Mouse (Mus musculus): ENCODE results near the gene Rbm34. TPM values are rescaled to one million over a fixed set of nuclear protein-coding genes. Genes with fewer than 3 reads are reported as not detected.
A peak's percentile ranks its signal among the peaks of the same experiment; 100 is the strongest.

Rbm34 gene
- polyA plus RNA-seq, 1 experiment, result 10.8 TPM

GRCm38 (mm10) chr8:126935932-126936331 is 34.9 kb downstream of the Rbm34 start:
- DNase-seq, result no peak
- TF ChIP-seq POLR2A (IDR thresholded peaks at IDR 0.05; ENCODE audit: borderline replicate concordance, insufficient read depth, low read length) (no peak), CTCF (IDR thresholded peaks at IDR 0.05; ENCODE audit: borderline replicate concordance, insufficient read depth, low read depth, low read length) (peak; percentile 45; the same call in 1 of the 2 replicates)
- H3K4me1 ChIP-seq (ENCODE audit: control insufficient read depth, insufficient read depth, low read length), result no peaks in the 10 kb centered on the region
- no peak overlapping the region for H3K27ac ChIP-seq (ENCODE audit: insufficient read depth, low read length)
- H3K4me3 ChIP-seq (replicated peaks; ENCODE audit: insufficient read depth, low read depth, low read length), result no peak overlapping the region
- no peaks in the 10 kb centered on the region for H3K27me3 ChIP-seq (ENCODE audit: control insufficient read depth, insufficient read depth, low read length)

GRCm38 (mm10) chr8:126935387-126935786 is 35.5 kb downstream of the Rbm34 start:
- H3K27ac ChIP-seq (ENCODE audit: insufficient read depth, low read length), result no peak overlapping the region
- no peaks in the 10 kb centered on the region for H3K27me3 ChIP-seq (ENCODE audit: control insufficient read depth, insufficient read depth, low read length)
- no peak for DNase-seq
- no peaks in the 10 kb centered on the region for H3K4me1 ChIP-seq (ENCODE audit: control insufficient read depth, insufficient read depth, low read length)
- H3K4me3 ChIP-seq (replicated peaks; ENCODE audit: insufficient read depth, low read depth, low read length), result no peak overlapping the region
- WGBS, result 99% methylated on average over 2 of the region's 2 CpGs
- TF ChIP-seq CTCF (IDR thresholded peaks at IDR 0.05; ENCODE audit: borderline replicate concordance, insufficient read depth, low read depth, low read length), result no peak
- TF ChIP-seq POLR2A (IDR thresholded peaks at IDR 0.05; ENCODE audit: borderline replicate concordance, insufficient read depth, low read length), result no peak

- WGBS, result 69% methylated on average over 1 of the region's 1 CpGs
Observed at GRCm38 (mm10) chr8:126932656-126933055, 38.2 kb downstream of the Rbm34 start.

GRCm38 (mm10) chr8:126932249-126932648 is 38.6 kb downstream of the Rbm34 start:
- no peak for DNase-seq
- Histone ChIP-seq H3K4me1 (ENCODE audit: control insufficient read depth, insufficient read depth, low read length) (peaks cover 5% of the 10 kb centered on the region), H3K27ac (ENCODE audit: insufficient read depth, low read length) (no peak overlapping the region), H3K4me3 (replicated peaks; ENCODE audit: insufficient read depth, low read depth, low read length) (no peak overlapping the region), H3K27me3 (ENCODE audit: control insufficient read depth, insufficient read depth, low read length) (no peaks in the 10 kb centered on the region)
- no peak for TF ChIP-seq POLR2A (IDR thresholded peaks at IDR 0.05; ENCODE audit: borderline replicate concordance, insufficient read depth, low read length)
- TF ChIP-seq CTCF (IDR thresholded peaks at IDR 0.05; ENCODE audit: borderline replicate concordance, insufficient read depth, low read depth, low read length), result no peak
- 91% methylated on average over 1 of the region's 1 CpGs for WGBS

More at GRCm38 (mm10) chr8:126932656-126933055, 38.2 kb downstream of the Rbm34 start:
- TF ChIP-seq CTCF (IDR thresholded peaks at IDR 0.05; ENCODE audit: borderline replicate concordance, insufficient read depth, low read depth, low read length) (no peak), POLR2A (IDR thresholded peaks at IDR 0.05; ENCODE audit: borderline replicate concordance, insufficient read depth, low read length) (no peak)
- H3K4me1 ChIP-seq (ENCODE audit: control insufficient read depth, insufficient read depth, low read length), result peaks cover 5% of the 10 kb centered on the region
- no peaks in the 10 kb centered on the region for H3K27me3 ChIP-seq (ENCODE audit: control insufficient read depth, insufficient read depth, low read length)
- H3K27ac ChIP-seq (ENCODE audit: insufficient read depth, low read length), result no peak overlapping the region
- no peak for DNase-seq
- no peak overlapping the region for H3K4me3 ChIP-seq (replicated peaks; ENCODE audit: insufficient read depth, low read depth, low read length)

GRCm38 (mm10) chr8:126931720-126932119 is 39.2 kb downstream of the Rbm34 start:
- Histone ChIP-seq H3K4me1 (ENCODE audit: control insufficient read depth, insufficient read depth, low read length) (peaks cover 5% of the 10 kb centered on the region), H3K27ac (ENCODE audit: insufficient read depth, low read length) (no peak overlapping the region), H3K27me3 (ENCODE audit: control insufficient read depth, insufficient read depth, low read length) (no peaks in the 10 kb centered on the region), H3K4me3 (replicated peaks; ENCODE audit: insufficient read depth, low read depth, low read length) (no peak overlapping the region)
- WGBS, result 33% methylated on average over 2 of the region's 2 CpGs
- TF ChIP-seq CTCF (IDR thresholded peaks at IDR 0.05; ENCODE audit: borderline replicate concordance, insufficient read depth, low read depth, low read length) (no peak), POLR2A (IDR thresholded peaks at IDR 0.05; ENCODE audit: borderline replicate concordance, insufficient read depth, low read length) (no peak)
- no peak for DNase-seq

GRCm38 (mm10) chr8:126929607-126930161 is 41.2 kb downstream of the Rbm34 start:
- Histone ChIP-seq H3K27me3 (ENCODE audit: control insufficient read depth, insufficient read depth, low read length) (no peaks in the 10 kb centered on the region), H3K4me1 (ENCODE audit: control insufficient read depth, insufficient read depth, low read length) (peaks cover 5% of the 10 kb centered on the region), H3K4me3 (replicated peaks; ENCODE audit: insufficient read depth, low read depth, low read length) (no peak overlapping the region), H3K27ac (ENCODE audit: insufficient read depth, low read length) (no peak overlapping the region)
- TF ChIP-seq CTCF (IDR thresholded peaks at IDR 0.05; ENCODE audit: borderline replicate concordance, insufficient read depth, low read depth, low read length) (no peak; the same call in 1 of the 2 replicates), POLR2A (IDR thresholded peaks at IDR 0.05; ENCODE audit: borderline replicate concordance, insufficient read depth, low read length) (no peak)
- 60% methylated on average over 3 of the region's 3 CpGs for WGBS
- DNase-seq, result peak; percentile 57 to 62

- no peak for TF ChIP-seq CTCF (IDR thresholded peaks at IDR 0.05; ENCODE audit: borderline replicate concordance, insufficient read depth, low read depth, low read length)
- TF ChIP-seq POLR2A (IDR thresholded peaks at IDR 0.05; ENCODE audit: borderline replicate concordance, insufficient read depth, low read length), result no peak
- 55% methylated on average over 10 of the region's 10 CpGs for WGBS
- Histone ChIP-seq H3K27ac (ENCODE audit: insufficient read depth, low read length) (no peak overlapping the region), H3K4me3 (replicated peaks; ENCODE audit: insufficient read depth, low read depth, low read length) (no peak overlapping the region), H3K4me1 (ENCODE audit: control insufficient read depth, insufficient read depth, low read length) (peaks cover 5% of the 10 kb centered on the region), H3K27me3 (ENCODE audit: control insufficient read depth, insufficient read depth, low read length) (no peaks in the 10 kb centered on the region)
- DNase-seq, result peak; percentile 44 to 55
Observed at GRCm38 (mm10) chr8:126928755-126929505, 41.9 kb downstream of the Rbm34 start.

- Histone ChIP-seq H3K27ac (ENCODE audit: insufficient read depth, low read length) (no peak overlapping the region), H3K27me3 (ENCODE audit: control insufficient read depth, insufficient read depth, low read length) (no peaks in the 10 kb centered on the region), H3K4me3 (replicated peaks; ENCODE audit: insufficient read depth, low read depth, low read length) (no peak overlapping the region), H3K4me1 (ENCODE audit: control insufficient read depth, insufficient read depth, low read length) (peaks cover 5% of the 10 kb centered on the region)
- DNase-seq, result no peak
- TF ChIP-seq CTCF (IDR thresholded peaks at IDR 0.05; ENCODE audit: borderline replicate concordance, insufficient read depth, low read depth, low read length), result no peak
- TF ChIP-seq POLR2A (IDR thresholded peaks at IDR 0.05; ENCODE audit: borderline replicate concordance, insufficient read depth, low read length), result no peak
Observed at GRCm38 (mm10) chr8:126928028-126928427, 42.8 kb downstream of the Rbm34 start.

Data from cerebellum, adult 2 months (tissue).